Mouse (Mus musculus) heart, adult 2 months (tissue): ENCODE measurements around the gene Ypel2. TPM values are rescaled to one million over a fixed set of nuclear protein-coding genes. Genes with fewer than 3 reads are reported as not detected.

Source experiments
- DNase-seq, 2 experiments: peaks; one replicate each; pipeline ENCODE4 v3.0.0; 2021
- H3K27ac ChIP-seq: fragments of 200-600 bp; 2 replicates; pipeline ENCODE4 v1.8.1; 2022
- H3K27me3 ChIP-seq: fragments of 200-500 bp; 2 replicates; pipeline ENCODE4 v1.6.1; 2012; ENCODE audit warnings: mild to moderate bottlenecking, low read length, inconsistent platforms, mixed read lengths; ENCODE audit not compliant: control insufficient read depth, insufficient read depth
- H3K36me3 ChIP-seq: fragments of 200-500 bp; 2 replicates; pipeline ENCODE4 v1.6.1; 2012; ENCODE audit warnings: low read length, inconsistent platforms; ENCODE audit not compliant: control insufficient read depth, insufficient read depth
- H3K4me1 ChIP-seq: fragments of 200-500 bp; 2 replicates; pipeline ENCODE4 v1.6.1; 2011; ENCODE audit warnings: low read length; ENCODE audit not compliant: control insufficient read depth, insufficient read depth
- H3K4me3 ChIP-seq: fragments of 200-600 bp; 2 replicates; pipeline ENCODE4 v1.8.1; 2022
- H3K79me2 ChIP-seq: fragments of 200-500 bp; replicated peaks from 2 replicates; pipeline ENCODE4 v1.6.1; 2012; ENCODE audit warnings: mild to moderate bottlenecking, inconsistent platforms, low read length, moderate library complexity, mixed read lengths; ENCODE audit not compliant: control insufficient read depth, insufficient read depth
- H3K9ac ChIP-seq: fragments of 200-500 bp; 2 replicates; pipeline ENCODE4 v1.6.1; 2012; ENCODE audit warnings: low read depth, mild to moderate bottlenecking, control low read depth, inconsistent platforms, low read length, mixed read lengths
- CTCF ChIP-seq: fragments of 200-600 bp; IDR thresholded peaks from 2 replicates; pipeline ENCODE4 v1.8.1; 2022; ENCODE audit warnings: antibody characterized with exemption, mild to moderate bottlenecking, moderate library complexity
- EP300 ChIP-seq: fragments of 200-500 bp; IDR thresholded peaks from 2 replicates; pipeline ENCODE4 v1.6.1; 2011; ENCODE audit warnings: low read depth, low read length, control low read depth; ENCODE audit not compliant: insufficient read depth
- POLR2A ChIP-seq: fragments of 200-500 bp; IDR thresholded peaks from 2 replicates; pipeline ENCODE4 v1.6.1; 2011; ENCODE audit warnings: mild to moderate bottlenecking, low read depth, low read length, control low read depth; ENCODE audit not compliant: insufficient read depth
- WGBS: fragments of 180-500 bp; shearing (Covaris S2); methylation state at CpG from one replicate; pipeline ENCODE4 v1.1.7; 2018; 5-methylcytosine and 5-hydroxymethylcytosine counted together
- intact Hi-C: fragments of 180-260 bp; cut with DNase I; formaldehyde crosslinking; loops from one replicate; pipeline ENCODE4 v1.15.1; 2025
- polyA plus RNA-seq: library from polyadenylated mRNA; depleted of rRNA; stranded (reverse); fragments of >200 nt; gene quantifications from 2 replicates; pipeline ENCODE4 v1.2.3, GENCODE M21; 2012
- total RNA-seq, 2 experiments: library from RNA; stranded (reverse); gene quantifications; 2 replicates each; pipeline ENCODE4 v1.2.3; 2021

Gene Ypel2
- total and polyA plus RNA-seq, 3 experiments = 7.9 to 26.3 (median 11.6) TPM

DNA sequence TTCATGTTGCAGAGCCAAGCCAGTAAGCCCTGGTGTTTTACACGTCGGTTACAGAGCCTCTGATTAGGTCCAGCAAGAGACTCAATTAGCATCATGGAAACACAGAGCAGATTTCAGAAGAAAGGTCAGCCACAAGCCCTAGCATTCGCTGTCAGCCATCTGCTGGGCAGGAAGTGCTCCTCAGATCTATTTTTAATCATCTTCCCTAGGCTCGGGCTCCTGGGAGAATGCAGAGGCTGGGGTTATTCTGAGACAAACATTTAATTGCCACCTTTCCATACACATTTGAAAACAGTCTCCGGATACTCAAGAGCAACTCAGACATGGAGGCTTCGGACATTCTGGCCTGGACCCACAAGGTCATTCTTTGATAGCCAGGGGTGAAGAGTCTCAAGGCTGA lies 35.3 kb downstream of the Ypel2 start:
- no peak overlapping the region for H3K4me3 ChIP-seq

DNA sequence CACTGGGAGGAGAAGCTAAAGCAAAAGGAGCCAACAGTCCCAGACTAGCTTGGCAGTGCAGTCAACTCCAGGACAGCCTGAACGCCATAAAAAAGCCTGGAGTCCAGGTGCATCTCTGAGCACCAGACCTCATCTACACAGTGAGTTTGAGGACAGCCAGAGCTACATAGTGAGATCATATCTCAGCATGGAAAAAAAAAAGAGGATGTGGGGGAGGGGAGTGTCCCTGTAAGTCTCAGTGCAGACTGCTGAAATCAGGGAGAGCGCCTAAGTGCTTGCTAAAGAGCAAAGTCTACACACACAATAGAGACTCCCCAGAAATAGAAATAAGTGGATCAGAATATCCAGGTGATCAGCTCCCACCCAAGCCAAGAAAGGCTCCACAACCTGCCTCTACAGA lies 37.1 kb downstream of the Ypel2 start:
- no peak for TF ChIP-seq CTCF
- no peak for TF ChIP-seq POLR2A
- WGBS = 17% methylated on average over 2 of the region's 2 CpGs
- Histone ChIP-seq H3K4me3 (no peak overlapping the region), H3K4me1 (peaks cover 64% of the 10 kb centered on the region), H3K79me2 (no peaks in the 10 kb centered on the region), H3K27ac (peak overlapping the region; percentile 87), H3K9ac (no peak overlapping the region), H3K36me3 (peaks cover 61% of the 10 kb centered on the region), H3K27me3 (no peaks in the 10 kb centered on the region)
- no peak for DNase-seq
- intact Hi-C loops = no loop called here

More for the DNA sequence above, 35.3 kb downstream of the Ypel2 start:
- TF ChIP-seq POLR2A (no peak), CTCF (peak; percentile 19; the same call in 1 of the 2 replicates), EP300 (peak; percentile 63; the same call in 1 of the 2 replicates)
- under 1% methylated on average over 6 of the region's 6 CpGs for WGBS
- peaks cover 64% of the 10 kb centered on the region for H3K4me1 ChIP-seq
- H3K9ac ChIP-seq = peak overlapping the region; percentile 17; the same call in 1 of the 2 replicates
- intact Hi-C loops = loop anchor here (1.0 kb wide), 1 partner anchor 38 kb away; no protein-coding TSS in a partner anchor
- peak; percentile 43 to 66 for DNase-seq
- peaks cover 64% of the 10 kb centered on the region for H3K36me3 ChIP-seq
- H3K79me2 ChIP-seq = no peaks in the 10 kb centered on the region
- H3K27ac ChIP-seq = peak overlapping the region; percentile 87
- H3K27me3 ChIP-seq = no peaks in the 10 kb centered on the region

- peaks cover 58% of the 10 kb centered on the region for H3K4me1 ChIP-seq
- no peaks in the 10 kb centered on the region for H3K79me2 ChIP-seq
- DNase-seq = peak; percentile 49 to 65
- peaks cover 55% of the 10 kb centered on the region for H3K36me3 ChIP-seq
- H3K9ac ChIP-seq = 0 out of 2 replicates have a peak overlapping the region, but pooled peaks have one; percentile 8
- no peak overlapping the region for H3K4me3 ChIP-seq
- peak overlapping the region; percentile 70 for H3K27ac ChIP-seq
- 45% methylated on average over 15 of the region's 15 CpGs for WGBS
- TF ChIP-seq POLR2A = no peak
- no peak for TF ChIP-seq CTCF
- 0 out of 2 replicates have a peak, but pooled peaks have one; percentile 29 for TF ChIP-seq EP300
- H3K27me3 ChIP-seq = no peaks in the 10 kb centered on the region
- intact Hi-C loops = no loop called here
These were observed 38.8 kb downstream of the Ypel2 start for GRCm38 (mm10) chr11:86954616-86955270.

GRCm38 (mm10) chr11:86953096-86953495 lies 40.4 kb downstream of the Ypel2 start:
- Histone ChIP-seq H3K79me2 (no peaks in the 10 kb centered on the region), H3K27me3 (no peaks in the 10 kb centered on the region), H3K9ac (peak overlapping the region; percentile 7; the same call in 1 of the 2 replicates), H3K4me3 (no peak overlapping the region), H3K36me3 (peaks cover 45% of the 10 kb centered on the region), H3K27ac (peak overlapping the region; percentile 70), H3K4me1 (peaks cover 49% of the 10 kb centered on the region)
- TF ChIP-seq CTCF (peak; percentile 34), EP300 (no peak)
- WGBS = 41% methylated on average over 8 of the region's 8 CpGs
- intact Hi-C loops = no loop called here
- DNase-seq = peak; percentile 72 to 82

DNA sequence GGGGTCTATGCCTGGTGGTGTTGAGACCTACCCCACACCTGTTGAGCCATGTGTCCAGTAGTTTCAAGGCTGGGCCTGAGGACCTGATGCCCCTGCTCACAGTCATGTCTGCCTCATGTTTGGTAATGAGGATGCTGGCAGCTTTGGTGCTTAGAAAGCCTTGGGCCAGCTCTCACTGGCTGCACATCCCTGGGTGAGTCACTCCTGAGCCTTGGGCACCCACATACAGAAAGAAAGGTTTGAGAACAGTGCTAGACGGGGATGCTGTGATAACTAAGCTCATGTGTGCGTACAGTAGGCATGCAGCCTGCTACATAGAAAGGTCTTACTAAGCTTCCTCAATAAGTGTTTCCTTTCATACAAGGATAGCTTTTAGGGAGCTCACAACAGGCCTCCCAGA lies 40.8 kb downstream of the Ypel2 start:
- WGBS = 78% methylated on average over 2 of the region's 2 CpGs
- Histone ChIP-seq H3K4me1 (peaks cover 46% of the 10 kb centered on the region), H3K36me3 (peaks cover 43% of the 10 kb centered on the region), H3K9ac (no peak overlapping the region; the same call in 1 of the 2 replicates), H3K79me2 (no peaks in the 10 kb centered on the region), H3K27me3 (no peaks in the 10 kb centered on the region), H3K4me3 (no peak overlapping the region), H3K27ac (peak overlapping the region; percentile 70)
- DNase-seq = no peak
- intact Hi-C loops = no loop called here
- TF ChIP-seq CTCF (no peak), POLR2A (no peak)

DNA sequence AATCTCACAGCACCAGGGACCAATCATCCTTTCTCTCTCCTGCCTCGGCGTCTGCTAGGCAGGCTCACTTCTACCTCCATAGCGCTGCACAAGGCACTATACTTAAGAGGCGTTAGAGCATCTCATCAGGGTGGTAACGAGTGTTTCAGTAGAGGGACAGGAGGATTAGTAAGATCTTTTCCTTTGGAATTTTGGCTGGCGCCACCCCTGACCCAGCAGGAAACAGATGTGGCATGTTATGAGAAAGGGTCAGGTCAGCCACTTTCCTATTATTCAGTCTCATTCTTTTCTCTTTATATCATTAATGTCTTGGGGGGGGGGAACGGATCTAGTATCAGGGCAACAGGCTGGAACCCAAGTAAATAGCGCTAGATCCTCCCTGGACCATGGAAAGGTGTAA lies 41.8 kb downstream of the Ypel2 start:
- H3K4me3 ChIP-seq = no peak overlapping the region
- H3K36me3 ChIP-seq = peaks cover 35% of the 10 kb centered on the region
- H3K9ac ChIP-seq = no peak overlapping the region
- TF ChIP-seq EP300 (no peak), CTCF (no peak), POLR2A (no peak)
- peak overlapping the region; percentile 70 for H3K27ac ChIP-seq
- intact Hi-C loops = no loop called here
- WGBS = 54% methylated on average over 8 of the region's 8 CpGs
- H3K4me1 ChIP-seq = peaks cover 39% of the 10 kb centered on the region
- H3K27me3 ChIP-seq = no peaks in the 10 kb centered on the region
- no peaks in the 10 kb centered on the region for H3K79me2 ChIP-seq
- DNase-seq = no peak
